Mouse (Mus musculus): ENCODE results near the gene Kcnc4. TPM values are rescaled to one million over a fixed set of nuclear protein-coding genes. Genes with fewer than 3 reads are reported as not detected.

Kcnc4 gene
- polyA plus RNA-seq, 1 experiment: 0.19 TPM

DNA sequence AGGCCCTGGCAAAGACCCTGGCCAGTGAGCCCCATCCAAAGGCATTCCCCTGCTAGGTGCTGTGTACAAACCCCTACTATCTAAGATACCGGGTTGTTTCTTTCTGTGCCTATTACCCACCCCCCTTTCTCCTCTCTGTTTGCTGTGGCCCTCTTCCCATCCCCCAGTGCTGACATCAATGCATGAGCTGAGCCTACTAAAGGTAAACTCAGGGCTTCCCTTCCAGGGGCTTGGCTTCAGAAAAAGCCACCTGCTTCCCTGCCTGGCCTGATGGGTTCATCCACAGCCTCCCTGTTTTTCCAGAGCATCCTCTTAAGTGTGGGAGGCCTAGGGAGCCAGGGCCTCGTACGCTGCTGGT is 42.1 kb downstream of the Kcnc4 start:
- Histone ChIP-seq H3K27ac (ENCODE audit: insufficient read depth, low read depth, low read length) (no peak overlapping the region), H3K27me3 (ENCODE audit: control insufficient read depth, insufficient read depth, low read length) (no peaks in the 10 kb centered on the region), H3K36me3 (ENCODE audit: control insufficient read depth, insufficient read depth, low read length) (no peaks in the 10 kb centered on the region), H3K4me1 (ENCODE audit: control insufficient read depth, insufficient read depth, insufficient read length, low read length) (no peaks in the 10 kb centered on the region), H3K4me3 (ENCODE audit: low read depth, low read length) (no peak overlapping the region)
- TF ChIP-seq CTCF (IDR thresholded peaks at IDR 0.05; ENCODE audit: extremely low read depth, insufficient read length, insufficient replicate concordance, low read depth, low read length) (no peak), POLR2A (IDR thresholded peaks at IDR 0.05; ENCODE audit: low read depth, low read length) (no peak)
- 55% methylated on average over 3 of the region's 3 CpGs for WGBS

DNA sequence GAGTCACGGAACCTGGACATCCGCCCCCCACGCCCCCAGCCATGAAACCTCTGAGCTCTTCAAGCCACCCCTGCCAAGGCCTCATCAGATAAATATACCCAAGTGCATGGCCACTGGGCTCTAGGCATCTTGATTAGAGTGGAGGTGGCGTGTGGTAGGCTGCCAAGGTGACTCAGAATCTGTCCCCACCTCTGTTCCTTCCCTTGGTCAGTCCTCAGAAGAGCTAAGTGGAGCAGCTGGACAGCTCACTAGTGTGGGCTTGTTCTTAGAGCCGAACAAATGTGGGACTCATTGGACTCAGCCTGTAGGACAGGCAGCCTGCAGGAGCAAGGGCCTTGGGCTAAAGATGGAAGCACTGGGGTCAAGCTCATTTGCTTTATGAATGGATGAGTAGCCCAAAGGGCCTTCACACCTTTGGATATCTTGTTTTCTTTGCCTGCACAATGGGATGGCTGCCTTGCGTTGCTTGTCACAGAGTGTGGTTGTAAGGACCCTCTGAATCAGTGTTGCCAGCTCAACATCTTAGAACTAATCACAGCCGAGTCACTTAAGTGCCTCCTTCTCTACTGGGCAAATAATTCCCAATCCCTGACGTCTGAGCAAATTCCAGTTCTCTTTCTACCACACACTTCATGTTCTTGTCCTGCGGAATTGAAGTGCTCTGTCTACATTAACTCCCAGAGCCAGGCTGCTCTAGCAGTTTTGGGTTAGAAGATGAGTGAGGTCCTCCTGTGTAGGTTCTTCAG is 42.6 kb downstream of the Kcnc4 start:
- Histone ChIP-seq H3K4me3 (ENCODE audit: low read depth, low read length) (no peak overlapping the region), H3K27me3 (ENCODE audit: control insufficient read depth, insufficient read depth, low read length) (no peaks in the 10 kb centered on the region), H3K4me1 (ENCODE audit: control insufficient read depth, insufficient read depth, insufficient read length, low read length) (no peaks in the 10 kb centered on the region), H3K36me3 (ENCODE audit: control insufficient read depth, insufficient read depth, low read length) (no peaks in the 10 kb centered on the region), H3K27ac (ENCODE audit: insufficient read depth, low read depth, low read length) (no peak overlapping the region)
- TF ChIP-seq CTCF (IDR thresholded peaks at IDR 0.05; ENCODE audit: extremely low read depth, insufficient read length, insufficient replicate concordance, low read depth, low read length) (no peak), POLR2A (IDR thresholded peaks at IDR 0.05; ENCODE audit: low read depth, low read length) (no peak)
- WGBS: 71% methylated on average over 9 of the region's 9 CpGs

DNA sequence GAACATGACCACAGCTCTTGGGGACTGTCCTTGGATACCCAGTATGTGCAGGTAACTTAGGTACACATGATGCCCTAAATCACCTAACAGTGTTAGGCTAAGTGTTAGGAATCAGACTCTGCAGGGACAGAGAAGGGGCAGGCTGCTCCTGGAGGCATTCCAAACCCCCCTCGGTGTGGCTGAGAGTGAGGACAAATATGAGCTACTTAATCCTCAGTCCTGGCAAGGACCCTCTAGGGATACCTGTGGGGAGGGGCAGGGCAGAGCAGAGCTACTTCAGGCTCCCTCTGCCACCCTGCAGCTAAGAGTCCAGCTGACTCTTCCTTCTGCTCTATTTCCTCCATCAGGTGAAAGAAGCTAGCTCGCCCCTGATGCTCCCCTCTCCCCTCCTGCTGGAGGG is 46.3 kb downstream of the Kcnc4 start:
- no peak overlapping the region for H3K27ac ChIP-seq (ENCODE audit: insufficient read depth, low read depth, low read length)
- H3K27me3 ChIP-seq (ENCODE audit: control insufficient read depth, insufficient read depth, low read length): no peaks in the 10 kb centered on the region
- no peak for TF ChIP-seq CTCF (IDR thresholded peaks at IDR 0.05; ENCODE audit: extremely low read depth, insufficient read length, insufficient replicate concordance, low read depth, low read length)
- TF ChIP-seq POLR2A (IDR thresholded peaks at IDR 0.05; ENCODE audit: low read depth, low read length): no peak
- H3K36me3 ChIP-seq (ENCODE audit: control insufficient read depth, insufficient read depth, low read length): no peaks in the 10 kb centered on the region
- WGBS: 32% methylated on average over 2 of the region's 2 CpGs
- no peaks in the 10 kb centered on the region for H3K4me1 ChIP-seq (ENCODE audit: control insufficient read depth, insufficient read depth, insufficient read length, low read length)
- H3K4me3 ChIP-seq (ENCODE audit: low read depth, low read length): no peak overlapping the region

DNA sequence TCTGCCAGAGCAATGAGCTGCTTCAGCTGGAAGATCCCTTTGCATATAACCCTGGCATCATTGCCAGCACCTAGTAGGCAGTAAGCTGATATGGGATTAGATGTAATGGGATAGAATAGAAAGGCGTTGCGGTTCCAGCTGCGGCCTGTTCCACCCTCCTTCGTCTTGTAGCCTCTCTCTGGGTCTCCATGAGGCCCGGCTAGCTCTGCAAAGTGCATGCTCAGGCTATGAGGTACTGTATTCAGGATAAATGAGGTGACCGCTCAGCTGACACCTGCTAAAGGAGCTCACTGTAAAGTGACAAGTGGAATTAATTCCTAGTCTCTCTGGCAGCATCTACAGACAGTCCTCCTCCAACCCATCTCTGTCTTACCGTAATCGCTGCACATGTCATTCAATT is 46.8 kb downstream of the Kcnc4 start:
- WGBS: 82% methylated on average over 8 of the region's 8 CpGs
- Histone ChIP-seq H3K27ac (ENCODE audit: insufficient read depth, low read depth, low read length) (no peak overlapping the region), H3K36me3 (ENCODE audit: control insufficient read depth, insufficient read depth, low read length) (no peaks in the 10 kb centered on the region), H3K4me3 (ENCODE audit: low read depth, low read length) (no peak overlapping the region), H3K4me1 (ENCODE audit: control insufficient read depth, insufficient read depth, insufficient read length, low read length) (no peaks in the 10 kb centered on the region), H3K27me3 (ENCODE audit: control insufficient read depth, insufficient read depth, low read length) (no peaks in the 10 kb centered on the region)
- TF ChIP-seq POLR2A (IDR thresholded peaks at IDR 0.05; ENCODE audit: low read depth, low read length) (no peak), CTCF (IDR thresholded peaks at IDR 0.05; ENCODE audit: extremely low read depth, insufficient read length, insufficient replicate concordance, low read depth, low read length) (no peak)

DNA sequence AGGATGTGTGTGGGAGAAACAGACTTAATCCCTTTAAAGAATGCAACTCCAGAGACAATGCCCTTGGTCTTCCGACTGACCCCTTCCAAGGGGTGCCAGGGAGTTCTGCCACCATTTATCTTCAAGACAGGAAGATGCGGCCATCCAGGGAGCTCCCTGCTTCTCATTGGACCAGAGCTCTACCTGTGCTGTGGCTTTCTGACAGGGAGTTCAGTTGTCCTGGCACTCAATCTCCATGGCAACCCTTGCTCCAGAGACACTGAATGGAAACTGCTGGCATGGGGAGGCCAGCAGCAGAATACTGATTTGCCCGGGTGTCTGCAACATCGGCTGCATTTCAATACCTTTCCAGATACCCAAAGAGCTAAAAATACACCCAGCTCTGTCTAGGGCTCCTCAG is 47.7 kb downstream of the Kcnc4 start:
- Histone ChIP-seq H3K27ac (ENCODE audit: insufficient read depth, low read depth, low read length) (no peak overlapping the region), H3K4me3 (ENCODE audit: low read depth, low read length) (no peak overlapping the region), H3K36me3 (ENCODE audit: control insufficient read depth, insufficient read depth, low read length) (no peaks in the 10 kb centered on the region), H3K27me3 (ENCODE audit: control insufficient read depth, insufficient read depth, low read length) (no peaks in the 10 kb centered on the region), H3K4me1 (ENCODE audit: control insufficient read depth, insufficient read depth, insufficient read length, low read length) (no peaks in the 10 kb centered on the region)
- WGBS: 46% methylated on average over 4 of the region's 4 CpGs
- no peak for TF ChIP-seq CTCF (IDR thresholded peaks at IDR 0.05; ENCODE audit: extremely low read depth, insufficient read length, insufficient replicate concordance, low read depth, low read length)
- no peak for TF ChIP-seq POLR2A (IDR thresholded peaks at IDR 0.05; ENCODE audit: low read depth, low read length)

DNA sequence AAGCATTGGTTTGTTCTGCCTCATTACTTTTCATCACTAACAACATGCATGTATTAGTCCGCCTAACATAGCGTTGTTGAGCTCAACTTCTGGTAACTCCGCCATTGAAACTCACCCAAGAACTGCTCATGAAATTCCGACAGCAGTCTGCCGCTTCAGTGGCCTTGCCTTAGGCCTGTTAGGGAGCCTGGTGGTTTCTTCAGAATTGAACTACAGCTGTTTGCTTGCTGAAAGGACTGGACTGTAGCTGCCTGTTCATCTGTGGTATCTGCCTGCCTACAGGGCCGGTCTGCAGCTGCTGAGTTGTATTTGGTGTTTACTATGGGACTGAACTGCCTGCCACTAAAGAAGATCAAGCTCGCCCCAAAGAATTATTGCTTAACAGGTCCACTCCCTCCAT is 58.0 kb downstream of the Kcnc4 start:
- Histone ChIP-seq H3K4me1 (ENCODE audit: control insufficient read depth, insufficient read depth, insufficient read length, low read length) (no peaks in the 10 kb centered on the region), H3K36me3 (ENCODE audit: control insufficient read depth, insufficient read depth, low read length) (no peaks in the 10 kb centered on the region), H3K27me3 (ENCODE audit: control insufficient read depth, insufficient read depth, low read length) (no peaks in the 10 kb centered on the region), H3K4me3 (ENCODE audit: low read depth, low read length) (no peak overlapping the region), H3K27ac (ENCODE audit: insufficient read depth, low read depth, low read length) (no peak overlapping the region)
- TF ChIP-seq POLR2A (IDR thresholded peaks at IDR 0.05; ENCODE audit: low read depth, low read length): no peak
- no peak for TF ChIP-seq CTCF (IDR thresholded peaks at IDR 0.05; ENCODE audit: extremely low read depth, insufficient read length, insufficient replicate concordance, low read depth, low read length)
- WGBS: 92% methylated on average over 7 of the region's 7 CpGs

DNA sequence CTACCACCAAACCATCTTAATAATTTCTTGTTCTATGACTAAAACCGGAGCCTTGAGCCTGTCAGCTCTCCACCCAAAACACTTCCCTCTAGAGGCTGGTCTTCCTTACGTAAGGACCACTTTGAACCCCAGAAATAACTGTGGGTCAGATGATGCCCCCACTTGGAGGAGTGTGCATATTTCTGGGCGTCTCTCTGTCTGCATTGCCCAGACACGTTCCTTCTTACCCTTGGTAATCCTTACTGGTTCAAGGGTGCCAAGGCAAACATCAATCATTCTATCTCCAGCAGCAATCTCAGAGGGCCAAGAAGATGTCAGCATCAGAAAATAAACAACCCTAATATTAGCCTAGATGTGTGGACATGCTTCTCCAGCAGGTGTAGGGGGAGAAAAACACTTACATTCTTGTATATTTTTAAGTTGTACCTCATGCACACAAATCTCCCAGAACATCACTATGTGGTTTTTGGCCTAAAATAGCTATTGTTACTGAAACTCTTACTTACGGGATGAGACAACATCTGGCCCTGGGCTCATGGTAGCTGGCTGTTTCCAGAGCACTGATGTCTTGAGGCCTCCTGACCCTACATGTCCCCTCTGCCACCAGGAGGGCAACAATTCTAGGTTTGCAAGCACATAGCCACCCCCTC is 59.2 kb downstream of the Kcnc4 start:
- TF ChIP-seq CTCF (IDR thresholded peaks at IDR 0.05; ENCODE audit: extremely low read depth, insufficient read length, insufficient replicate concordance, low read depth, low read length) (no peak), POLR2A (IDR thresholded peaks at IDR 0.05; ENCODE audit: low read depth, low read length) (no peak)
- no peak overlapping the region for H3K4me3 ChIP-seq (ENCODE audit: low read depth, low read length)
- no peak overlapping the region for H3K27ac ChIP-seq (ENCODE audit: insufficient read depth, low read depth, low read length)
- H3K36me3 ChIP-seq (ENCODE audit: control insufficient read depth, insufficient read depth, low read length): no peaks in the 10 kb centered on the region
- no peaks in the 10 kb centered on the region for H3K4me1 ChIP-seq (ENCODE audit: control insufficient read depth, insufficient read depth, insufficient read length, low read length)
- H3K27me3 ChIP-seq (ENCODE audit: control insufficient read depth, insufficient read depth, low read length): no peaks in the 10 kb centered on the region
- WGBS: 70% methylated on average over 5 of the region's 5 CpGs
